Mouse (Mus musculus): ENCODE results near the gene 1700016D06Rik. TPM values are rescaled to one million over a fixed set of nuclear protein-coding genes. Genes with fewer than 3 reads are reported as not detected.
"Not testable (repeated sequence)": the region's sequence is repeated elsewhere in the genome, so short reads cannot be mapped to it uniquely, and the experiment has no call there.

Gene 1700016D06Rik
- polyA plus RNA-seq, 1 experiment, result not detected

GRCm38 (mm10) chr8:11691284-11691683 is 9.6 kb downstream of the 1700016D06Rik start:
- Histone ChIP-seq H3K4me3 (ENCODE audit: insufficient read depth, low read depth, low read length) (no peak overlapping the region), H3K27ac (replicated peaks; ENCODE audit: low read depth, low read length) (no peak overlapping the region)

GRCm38 (mm10) chr8:11689945-11690344 is 10.9 kb downstream of the 1700016D06Rik start:
- Histone ChIP-seq H3K4me3 (ENCODE audit: insufficient read depth, low read depth, low read length) (no peak overlapping the region), H3K27ac (replicated peaks; ENCODE audit: low read depth, low read length) (no peak overlapping the region), H3K4me1 (ENCODE audit: control insufficient read depth, insufficient read depth, insufficient read length, low read length) (no peaks in the 10 kb centered on the region)

More at GRCm38 (mm10) chr8:11691284-11691683, 9.6 kb downstream of the 1700016D06Rik start:
- H3K4me1 ChIP-seq (ENCODE audit: control insufficient read depth, insufficient read depth, insufficient read length, low read length), result no peaks in the 10 kb centered on the region

- no peaks in the 10 kb centered on the region for H3K4me1 ChIP-seq (ENCODE audit: control insufficient read depth, insufficient read depth, insufficient read length, low read length)
- H3K27ac ChIP-seq (replicated peaks; ENCODE audit: low read depth, low read length), result no peak overlapping the region
- no peak overlapping the region for H3K4me3 ChIP-seq (ENCODE audit: insufficient read depth, low read depth, low read length)
Measured at GRCm38 (mm10) chr8:11687251-11687650, 13.6 kb downstream of the 1700016D06Rik start.

- Histone ChIP-seq H3K27ac (replicated peaks; ENCODE audit: low read depth, low read length) (no peak overlapping the region), H3K4me3 (ENCODE audit: insufficient read depth, low read depth, low read length) (no peak overlapping the region), H3K4me1 (ENCODE audit: control insufficient read depth, insufficient read depth, insufficient read length, low read length) (no peaks in the 10 kb centered on the region)
Measured at GRCm38 (mm10) chr8:11684558-11684957, 16.3 kb downstream of the 1700016D06Rik start.

GRCm38 (mm10) chr8:11668308-11668707 is 32.6 kb downstream of the 1700016D06Rik start:
- no peak overlapping the region for H3K4me3 ChIP-seq (ENCODE audit: insufficient read depth, low read depth, low read length)
- H3K4me1 ChIP-seq (ENCODE audit: control insufficient read depth, insufficient read depth, insufficient read length, low read length), result no peaks in the 10 kb centered on the region
- H3K27ac ChIP-seq (replicated peaks; ENCODE audit: low read depth, low read length), result no peak overlapping the region

GRCm38 (mm10) chr8:11666023-11666716 is 34.7 kb downstream of the 1700016D06Rik start:
- not testable (repeated sequence) for H3K4me1 ChIP-seq (ENCODE audit: control insufficient read depth, insufficient read depth, insufficient read length, low read length); H3K27ac ChIP-seq (replicated peaks; ENCODE audit: low read depth, low read length); H3K4me3 ChIP-seq (ENCODE audit: insufficient read depth, low read depth, low read length)

- no peak overlapping the region for H3K27ac ChIP-seq (replicated peaks; ENCODE audit: low read depth, low read length)
Measured at GRCm38 (mm10) chr8:11661969-11662368, 38.9 kb downstream of the 1700016D06Rik start.

GRCm38 (mm10) chr8:11650021-11650420 is 50.8 kb downstream of the 1700016D06Rik start:
- H3K4me3 ChIP-seq (ENCODE audit: insufficient read depth, low read depth, low read length), result no peak overlapping the region
- no peaks in the 10 kb centered on the region for H3K4me1 ChIP-seq (ENCODE audit: control insufficient read depth, insufficient read depth, insufficient read length, low read length)
- no peak overlapping the region for H3K27ac ChIP-seq (replicated peaks; ENCODE audit: low read depth, low read length)

More at GRCm38 (mm10) chr8:11661969-11662368, 38.9 kb downstream of the 1700016D06Rik start:
- no peaks in the 10 kb centered on the region for H3K4me1 ChIP-seq (ENCODE audit: control insufficient read depth, insufficient read depth, insufficient read length, low read length)
- no peak overlapping the region for H3K4me3 ChIP-seq (ENCODE audit: insufficient read depth, low read depth, low read length)

GRCm38 (mm10) chr8:11643123-11643522 is 57.7 kb downstream of the 1700016D06Rik start:
- peaks cover 2% of the 10 kb centered on the region; the same call in 1 of the 2 replicates for H3K4me1 ChIP-seq (ENCODE audit: control insufficient read depth, insufficient read depth, insufficient read length, low read length)
- no peak overlapping the region for H3K4me3 ChIP-seq (ENCODE audit: insufficient read depth, low read depth, low read length)
- H3K27ac ChIP-seq (replicated peaks; ENCODE audit: low read depth, low read length), result no peak overlapping the region

- peak overlapping the region; percentile 78 for H3K27ac ChIP-seq (replicated peaks; ENCODE audit: low read depth, low read length)
- no peak overlapping the region for H3K4me3 ChIP-seq (ENCODE audit: insufficient read depth, low read depth, low read length)
- H3K4me1 ChIP-seq (ENCODE audit: control insufficient read depth, insufficient read depth, insufficient read length, low read length), result peaks cover 2% of the 10 kb centered on the region; the same call in 1 of the 2 replicates
Measured at GRCm38 (mm10) chr8:11640606-11641005, 60.3 kb downstream of the 1700016D06Rik start.

- no peak overlapping the region for H3K27ac ChIP-seq (replicated peaks; ENCODE audit: low read depth, low read length)
- H3K4me3 ChIP-seq (ENCODE audit: insufficient read depth, low read depth, low read length), result no peak overlapping the region
- peaks cover 7% of the 10 kb centered on the region; the same call in 1 of the 2 replicates for H3K4me1 ChIP-seq (ENCODE audit: control insufficient read depth, insufficient read depth, insufficient read length, low read length)
Measured at GRCm38 (mm10) chr8:11637531-11637930, 63.3 kb downstream of the 1700016D06Rik start.

GRCm38 (mm10) chr8:11636324-11637057 is 64.4 kb downstream of the 1700016D06Rik start:
- Histone ChIP-seq H3K4me3 (ENCODE audit: insufficient read depth, low read depth, low read length) (peak overlapping the region; percentile 58), H3K27ac (replicated peaks; ENCODE audit: low read depth, low read length) (peak overlapping the region; percentile 66), H3K4me1 (ENCODE audit: control insufficient read depth, insufficient read depth, insufficient read length, low read length) (peaks cover 7% of the 10 kb centered on the region; the same call in 1 of the 2 replicates)

GRCm38 (mm10) chr8:11635611-11636081 is 65.2 kb downstream of the 1700016D06Rik start, which contains the start of gene Ankrd10:
Gene Ankrd10, minus strand, starts transcription at chr8:11635757.
- H3K4me1 ChIP-seq (ENCODE audit: control insufficient read depth, insufficient read depth, insufficient read length, low read length), result peaks cover 6% of the 10 kb centered on the region; the same call in 1 of the 2 replicates
- H3K27ac ChIP-seq (replicated peaks; ENCODE audit: low read depth, low read length), result peak within 1 kb of the TSS; percentile 66
- H3K4me3 ChIP-seq (ENCODE audit: insufficient read depth, low read depth, low read length), result peak within 1 kb of the TSS; percentile 86

GRCm38 (mm10) chr8:11635012-11635577 is 65.8 kb downstream of the 1700016D06Rik start:
- H3K4me1 ChIP-seq (ENCODE audit: control insufficient read depth, insufficient read depth, insufficient read length, low read length), result peaks cover 5% of the 10 kb centered on the region; the same call in 1 of the 2 replicates
- peak overlapping the region; percentile 86 for H3K4me3 ChIP-seq (ENCODE audit: insufficient read depth, low read depth, low read length)
- peak overlapping the region; percentile 50 for H3K27ac ChIP-seq (replicated peaks; ENCODE audit: low read depth, low read length)

Data from brown adipose tissue, adult 24 weeks (tissue).